Mouse (Mus musculus): Measurements from ENCODE around the gene Ccl5.

The Ccl5 gene

GRCm38 (mm10) chr11:83538705-83539314 lies 8.5 kb upstream of the Ccl5 start:
- no peak for DNase-seq (ENCODE audit: low read depth, low spot score)

- DNase-seq (ENCODE audit: low read depth, low spot score), result no peak
Observed at GRCm38 (mm10) chr11:83536831-83537230, 6.5 kb upstream of the Ccl5 start.

- peak; percentile 24 for DNase-seq (ENCODE audit: low read depth, low spot score)
Observed at GRCm38 (mm10) chr11:83534609-83535423, 4.5 kb upstream of the Ccl5 start.

GRCm38 (mm10) chr11:83534143-83534542 lies 3.8 kb upstream of the Ccl5 start:
- DNase-seq (ENCODE audit: low read depth, low spot score), result no peak

GRCm38 (mm10) chr11:83533192-83533591 lies 2.9 kb upstream of the Ccl5 start:
- no peak for DNase-seq (ENCODE audit: low read depth, low spot score)

- no peak for DNase-seq (ENCODE audit: low read depth, low spot score)
Observed at GRCm38 (mm10) chr11:83529024-83529423, 1.3 kb downstream of the Ccl5 start.

- DNase-seq (ENCODE audit: low read depth, low spot score), result no peak
Observed at GRCm38 (mm10) chr11:83522075-83522474, 8.2 kb downstream of the Ccl5 start, which contains the start of gene Heatr9. Gene Heatr9 (minus strand): TSS chr11:83522175.

GRCm38 (mm10) chr11:83518371-83518770 lies 11.9 kb downstream of the Ccl5 start:
- DNase-seq (ENCODE audit: low read depth, low spot score), result no peak

- no peak for DNase-seq (ENCODE audit: low read depth, low spot score)
Observed at GRCm38 (mm10) chr11:83517153-83517552, 13.2 kb downstream of the Ccl5 start.

- DNase-seq (ENCODE audit: low read depth, low spot score), result no peak
Observed at GRCm38 (mm10) chr11:83509521-83509920, 20.8 kb downstream of the Ccl5 start.

GRCm38 (mm10) chr11:83504308-83504707 lies 26.0 kb downstream of the Ccl5 start:
- DNase-seq (ENCODE audit: low read depth, low spot score), result no peak

- no peak for DNase-seq (ENCODE audit: low read depth, low spot score)
Observed at GRCm38 (mm10) chr11:83495571-83495970, 34.7 kb downstream of the Ccl5 start.

- DNase-seq (ENCODE audit: low read depth, low spot score), result no peak
Observed at GRCm38 (mm10) chr11:83491488-83491887, 38.8 kb downstream of the Ccl5 start.

All from mesoderm, embryonic 11.5 days (tissue).